Mouse (Mus musculus) CH12.LX (cell line): ENCODE data around the gene Ppm1b. TPM values are rescaled to one million over a fixed set of nuclear protein-coding genes. Genes with fewer than 3 reads are reported as not detected.

Experiments used
- DNase-seq: peaks from one replicate; pipeline ENCODE4 v3.0.0-alpha.2; 2013; ENCODE audit errors: extremely low read depth
- H3K27ac ChIP-seq: 2 replicates; pipeline ENCODE4 v1.5.1; 2012; ENCODE audit warnings: low read depth, mild to moderate bottlenecking, control low read depth, moderate library complexity; ENCODE audit not compliant: insufficient read depth
- H3K27me3 ChIP-seq: replicated peaks from 2 replicates; pipeline ENCODE3; 2012; ENCODE audit warnings: inconsistent platforms
- H3K36me3 ChIP-seq, 2 experiments: replicated peaks in 1 of 2; 2 replicates each; pipeline versions ENCODE3 to v1.6.1; 2012; ENCODE audit warnings: inconsistent platforms in 1 of 2, low read length in 1 of 2, mild to moderate bottlenecking in 1 of 2, mixed read lengths in 1 of 2, moderate library complexity in 1 of 2; ENCODE audit not compliant: control insufficient read depth in 1 of 2, insufficient read depth in 1 of 2
- H3K4me1 ChIP-seq, 2 experiments: 2 replicates each; pipeline ENCODE4 v1.6.1; 2012; ENCODE audit warnings: inconsistent platforms in 1 of 2, moderate library complexity in 1 of 2; ENCODE audit not compliant: insufficient read depth in 2 of 2, control insufficient read depth in 1 of 2
- H3K4me2 ChIP-seq: 2 replicates; pipeline ENCODE4 v1.6.1; 2012; ENCODE audit warnings: low read depth, mild to moderate bottlenecking, control low read depth; ENCODE audit not compliant: poor library complexity, insufficient read depth, severe bottlenecking
- H3K4me3 ChIP-seq, 3 experiments: fragments of 150-350 bp in 1 of 3; sonication (generic) in 1 of 3; replicated peaks in 1 of 3; 2 replicates each; pipeline versions ENCODE3 to v1.5.1; 2011 to 2012; ENCODE audit warnings: low read depth in 2 of 3, low read length in 2 of 3, mild to moderate bottlenecking in 2 of 3, moderate library complexity in 2 of 3, control low read depth in 1 of 3, improper control_type of control experiment in 1 of 3, inconsistent platforms in 1 of 3, mixed read lengths in 1 of 3; ENCODE audit not compliant: poor library complexity in 1 of 3
- H3K79me2 ChIP-seq: replicated peaks from 2 replicates; pipeline ENCODE4 v1.6.1; 2012; ENCODE audit warnings: mild to moderate bottlenecking, moderate library complexity; ENCODE audit not compliant: control insufficient read depth, poor library complexity, insufficient read depth, severe bottlenecking; ENCODE audit errors: extremely low read depth
- H3K9ac ChIP-seq: 2 replicates; pipeline ENCODE4 v1.6.1; 2012; ENCODE audit warnings: low read depth, mild to moderate bottlenecking, control low read depth, moderate library complexity; ENCODE audit not compliant: insufficient read depth
- H3K9me3 ChIP-seq: replicated peaks from 2 replicates; pipeline ENCODE3; 2012; ENCODE audit warnings: low read length, inconsistent platforms, mixed read lengths
- CTCF ChIP-seq, 2 experiments: IDR thresholded peaks in 1 of 2; conservative IDR thresholded peaks in 1 of 2; 2 replicates each; pipeline ENCODE4 v1.5.1; 2011 to 2012; ENCODE audit warnings: low read depth in 2 of 2, low read length in 2 of 2, improper control_type of control experiment in 1 of 2, inconsistent platforms in 1 of 2, mild to moderate bottlenecking in 1 of 2, moderate library complexity in 1 of 2
- ELF1 ChIP-seq: IDR thresholded peaks from 2 replicates; pipeline ENCODE4 v1.6.1; 2014; ENCODE audit warnings: low read depth, mild to moderate bottlenecking, inconsistent platforms, low read length, improper control_type of control experiment
- EP300 ChIP-seq: IDR thresholded peaks from 2 replicates; pipeline ENCODE4 v1.6.1; 2011; ENCODE audit warnings: low read length, improper control_type of control experiment
- ETS1 ChIP-seq: conservative IDR thresholded peaks from 2 replicates; pipeline ENCODE4 v1.6.1; 2012; ENCODE audit warnings: low read depth, mild to moderate bottlenecking, inconsistent platforms, low read length, improper control_type of control experiment, moderate library complexity
- GABPA ChIP-seq: IDR thresholded peaks from 2 replicates; pipeline ENCODE4 v1.6.1; 2012; ENCODE audit warnings: low read depth, low read length, improper control_type of control experiment, inconsistent platforms; ENCODE audit not compliant: insufficient replicate concordance
- RAD21 ChIP-seq: IDR thresholded peaks from 2 replicates; pipeline ENCODE4 v1.6.1; 2011; ENCODE audit warnings: low read depth, mild to moderate bottlenecking, low read length, improper control_type of control experiment, moderate library complexity
- SMC3 ChIP-seq: IDR thresholded peaks from 2 replicates; pipeline ENCODE4 v1.6.1; 2011; ENCODE audit warnings: low read depth, low read length, improper control_type of control experiment
- TBP ChIP-seq: conservative IDR thresholded peaks from 2 replicates; pipeline ENCODE4 v1.6.1; 2011; ENCODE audit warnings: low read depth, low read length, improper control_type of control experiment
- USF2 ChIP-seq: conservative IDR thresholded peaks from 2 replicates; pipeline ENCODE4 v1.6.1; 2011; ENCODE audit warnings: low read depth, low read length, improper control_type of control experiment
- ZC3H11A ChIP-seq: IDR thresholded peaks from 2 replicates; pipeline ENCODE4 v1.6.1; 2012; ENCODE audit warnings: low read depth, mild to moderate bottlenecking, inconsistent platforms, low read length, improper control_type of control experiment
- ZKSCAN1 ChIP-seq: IDR thresholded peaks from 2 replicates; pipeline ENCODE4 v1.6.1; 2012; ENCODE audit warnings: low read depth, inconsistent platforms, low read length, improper control_type of control experiment, borderline replicate concordance
- ZNF384 ChIP-seq: IDR thresholded peaks from 2 replicates; pipeline ENCODE4 v1.6.1; 2012; ENCODE audit warnings: low read depth, low read length, improper control_type of control experiment, inconsistent platforms
- dilution Hi-C: fragments of 300-500 bp; cut with MboI; formaldehyde crosslinking; loops from 2 replicates; pipeline ENCODE4 v1.14.3; 2020; ENCODE audit warnings: low sequenced_read_pairs; ENCODE audit not compliant: extremely low pct_unique_long_range_greater_than_20kb, extremely low pct_ligation_motif_present
- in situ Hi-C: fragments of 300-500 bp; cut with MboI; formaldehyde crosslinking; loops from 3 replicates; pipeline ENCODE4 v1.14.3; 2019; ENCODE audit warnings: low sequenced_read_pairs, low pct_ligation_motif_present, low pct_unique_long_range_greater_than_20kb, mixed read lengths
- polyA plus RNA-seq: library from polyadenylated mRNA; unstranded; fragments of >175 nt; gene quantifications from 2 replicates; pipeline ENCODE4 v1.2.1, GENCODE M21; 2012; ENCODE audit warnings: low read depth; ENCODE audit not compliant: insufficient read length
- total RNA-seq, 2 experiments: library from RNA; depleted of rRNA; stranded (reverse); fragments of 300-350 nt in 1 of 2; fragments of >200 nt in 1 of 2; gene quantifications; 2 replicates each; pipeline ENCODE4 v1.2.3; 2012 to 2014

The Ppm1b gene
- total and polyA plus RNA-seq, 3 experiments = 37.7 to 49.6 (median 39.5) TPM

- in situ Hi-C loops = no loop called here
These were observed 62.3 kb downstream of the Ppm1b start for GRCm38 (mm10) chr17:85018794-85019193.

DNA sequence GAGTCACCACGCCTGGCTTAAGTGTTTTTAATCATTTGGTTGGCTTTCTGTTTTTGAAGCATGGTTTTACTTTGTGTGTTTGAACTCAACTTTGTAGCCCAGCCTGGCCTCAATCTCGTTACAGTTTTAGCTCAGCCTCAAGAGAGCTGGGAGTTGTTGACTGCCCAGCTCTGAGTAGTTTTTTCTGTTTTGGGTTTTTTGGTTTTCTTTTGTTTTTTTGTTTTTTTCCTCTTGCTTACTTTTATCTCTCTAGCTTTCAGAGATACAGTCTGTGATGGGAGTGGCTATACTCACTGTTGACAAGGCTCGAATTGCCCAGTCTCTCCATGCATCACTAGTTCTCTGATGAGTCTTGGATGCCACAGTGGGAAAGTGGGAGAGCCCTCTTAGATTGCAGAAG lies 63.8 kb downstream of the Ppm1b start:
- Histone ChIP-seq H3K27me3 (no peaks in the 10 kb centered on the region), H3K9ac (no peak overlapping the region), H3K4me2 (no peak overlapping the region), H3K9me3 (no peaks in the 10 kb centered on the region), H3K4me1 (peaks cover 17 to 41% of the 10 kb centered on the region in 2 experiments), H3K27ac (no peak overlapping the region), H3K36me3 (peaks cover 0 to 16% of the 10 kb centered on the region in 2 experiments), H3K79me2 (no peaks in the 10 kb centered on the region), H3K4me3 (no peak overlapping the region)
- DNase-seq = no peak
- dilution Hi-C loops (no loop called here), in situ Hi-C loops (no loop called here)
- TF ChIP-seq EP300 (no peak), GABPA (no peak), ZKSCAN1 (peak; percentile 60; the same call in 1 of the 2 replicates)

More at GRCm38 (mm10) chr17:85018794-85019193, 62.3 kb downstream of the Ppm1b start:
- dilution Hi-C loops = no loop called here
- Histone ChIP-seq H3K4me3 (no peak overlapping the region), H3K9ac (no peak overlapping the region), H3K27ac (peak overlapping the region; percentile 44; the same call in 1 of the 2 replicates), H3K4me2 (no peak overlapping the region; the same call in 1 of the 2 replicates), H3K4me1 (peaks cover 20 to 49% of the 10 kb centered on the region in 2 experiments), H3K36me3 (peaks cover 0 to 7% of the 10 kb centered on the region in 2 experiments), H3K27me3 (no peaks in the 10 kb centered on the region), H3K9me3 (no peaks in the 10 kb centered on the region), H3K79me2 (no peaks in the 10 kb centered on the region)
- peak; percentile 83 for DNase-seq
- TF ChIP-seq USF2 (no peak), ZNF384 (peak; percentile 97)

DNA sequence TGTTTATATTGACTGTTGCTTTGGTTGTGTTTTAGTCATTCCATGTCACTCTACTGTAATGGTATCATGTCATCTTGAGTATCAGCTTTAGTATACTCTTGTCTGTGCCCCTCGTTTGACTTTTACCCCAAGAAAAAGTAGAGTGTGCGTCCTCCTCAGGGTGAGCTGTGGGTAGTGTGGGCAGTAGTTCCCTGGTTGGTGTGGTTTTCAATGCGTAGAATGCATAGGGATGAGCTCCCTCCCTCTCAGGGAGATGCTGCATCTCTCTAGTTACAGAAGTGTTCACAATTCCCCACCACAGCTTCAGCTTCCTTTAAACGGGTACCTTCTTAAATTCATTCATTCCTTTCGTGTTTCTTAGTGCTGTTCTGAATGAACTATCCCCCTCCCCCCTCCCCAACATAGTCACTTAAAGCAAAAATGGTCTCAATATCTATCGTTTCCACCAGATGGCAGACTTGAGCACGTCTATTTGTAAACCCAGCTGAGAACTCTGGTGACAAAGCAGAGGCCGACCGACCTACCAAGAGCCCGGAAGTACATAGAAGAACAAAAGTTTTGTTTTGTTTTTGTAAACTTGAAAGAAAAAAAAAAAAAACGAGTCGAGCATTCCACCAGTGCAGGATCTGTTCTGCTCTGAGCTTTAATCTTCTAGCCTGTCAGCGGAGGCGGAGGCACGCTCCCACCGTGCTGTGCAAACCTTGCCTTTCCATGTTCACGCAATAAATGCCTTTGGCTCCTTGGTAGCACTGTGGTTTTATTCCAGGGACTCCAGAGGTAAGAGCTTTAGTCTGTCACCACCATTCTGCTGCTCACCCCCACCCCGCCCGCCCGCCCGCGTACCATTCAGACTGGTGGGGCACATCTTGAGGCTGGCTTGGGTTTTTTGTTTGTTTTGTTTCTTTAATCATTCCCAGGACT lies 67.0 kb downstream of the Ppm1b start:
- dilution Hi-C loops (no loop called here), in situ Hi-C loops (no loop called here)
- TF ChIP-seq CTCF (conservative IDR thresholded peaks at IDR 0.05 in 1 of 2, IDR thresholded peaks at IDR 0.05 in 1 of 2; ENCODE audit: low read depth in 2 of 2, low read length in 2 of 2) (peak; percentile 51 to 67), ETS1 (no peak), TBP (no peak), SMC3 (peak; percentile 52), RAD21 (peak; percentile 37), ZC3H11A (no peak), ELF1 (peak; percentile 78)
- H3K4me2 ChIP-seq = no peak overlapping the region
- no peak overlapping the region for H3K27ac ChIP-seq
- H3K4me3 ChIP-seq = no peak overlapping the region
- H3K79me2 ChIP-seq = no peaks in the 10 kb centered on the region
- H3K4me1 ChIP-seq = peaks cover 11 to 30% of the 10 kb centered on the region in 2 experiments
- H3K9me3 ChIP-seq = no peaks in the 10 kb centered on the region
- no peaks in the 10 kb centered on the region for H3K27me3 ChIP-seq
- H3K9ac ChIP-seq = no peak overlapping the region
- DNase-seq = peak; percentile 91
- H3K36me3 ChIP-seq = peaks cover 0 to 10% of the 10 kb centered on the region in 2 experiments
